In the genomic region with DNA sequence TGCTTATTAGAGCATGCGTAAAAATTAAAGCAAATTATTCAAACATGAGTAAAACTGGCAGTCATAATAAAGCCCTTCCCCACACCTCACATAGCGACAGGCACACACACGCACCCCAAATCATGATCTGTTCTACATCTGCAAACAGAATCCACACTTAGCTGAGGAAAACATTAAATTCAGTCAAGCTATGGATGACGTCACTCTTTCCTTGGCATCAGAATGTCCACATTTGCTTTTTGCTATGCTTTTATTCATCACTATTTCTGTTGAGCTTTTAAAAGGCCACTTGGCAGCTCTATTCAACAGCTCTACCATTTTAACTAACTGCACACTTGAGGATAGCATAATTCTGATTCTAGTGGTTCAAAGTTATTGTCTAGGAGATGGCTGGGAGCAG, we compare ENCODE assay signal across 17 mouse cellular contexts.
"Had no signal": no experiment of that assay in that cellular context is flagged by ENCODE, and none has a peak within 500 bp of the region (broad histone marks: within the 10 kb centered on the region; RNA-seq: fewer than 3 reads in every experiment).

No protein-coding gene starts in this region.

- H3K4me2 ChIP-seq: liver, embryonic 13.5 days; midbrain, embryonic 12.5 days; neural tube, embryonic 13.5 days had no signal

- ATAC-seq: midbrain, embryonic 16.5 days had no signal

- H3K27me3 ChIP-seq: liver, embryonic 13.5 days; midbrain, embryonic 12.5 days; neural tube, embryonic 13.5 days had no signal

- H3K27ac ChIP-seq: liver, embryonic 13.5 days; midbrain, embryonic 12.5 days; neural tube, embryonic 13.5 days had no signal

- H3K9ac ChIP-seq: liver, embryonic 13.5 days; midbrain, embryonic 12.5 days; neural tube, embryonic 13.5 days had no signal

- H3K9me3 ChIP-seq: liver, embryonic 13.5 days; neural tube, embryonic 13.5 days had no signal

- DNase-seq: kidney, adult 18-20 months; kidney, adult 9 months; kidney, postnatal 14 days; kidney, postnatal 4 days; liver, embryonic 13.5 days; lung, adult 2 months; lung, postnatal 14 days; lung, postnatal 4 days; retina, postnatal 1 day; right cerebral cortex, postnatal 25 days; spleen, adult 18-20 months; thymus, adult 18-20 months; thymus, postnatal 36 days had no signal

- H3K36me3 ChIP-seq: liver, embryonic 13.5 days had no signal

- H3K4me3 ChIP-seq: liver, embryonic 13.5 days; midbrain, embryonic 12.5 days; myocyte; neural tube, embryonic 13.5 days had no signal

- H3K4me1 ChIP-seq: midbrain, embryonic 12.5 days; neural tube, embryonic 13.5 days had no signal
